Mouse (Mus musculus) hindlimb bud, embryonic 11.5 days (tissue): ENCODE data around the gene Trmo.

Experiments
- DNase-seq: peaks from one replicate; pipeline ENCODE4 v3.0.0-alpha.2; 2012; ENCODE audit warnings: low read depth, low spot score; ENCODE audit errors: extremely low spot score

Gene Trmo

GRCm38 (mm10) chr4:46389013-46389611 is at the start of gene Trmo:
Trmo (minus strand) TSS chr4:46389437.
- peak; percentile 98 for DNase-seq

GRCm38 (mm10) chr4:46432339-46433036 is 43.3 kb upstream of the Trmo start:
- no peak for DNase-seq

GRCm38 (mm10) chr4:46428903-46429499 is 39.8 kb upstream of the Trmo start:
- DNase-seq: no peak

GRCm38 (mm10) chr4:46422625-46423024 is 33.4 kb upstream of the Trmo start:
- DNase-seq: no peak

GRCm38 (mm10) chr4:46418851-46419250 is 29.6 kb upstream of the Trmo start:
- no peak for DNase-seq

- DNase-seq: no peak
Measured at GRCm38 (mm10) chr4:46417491-46417890, 28.3 kb upstream of the Trmo start.

GRCm38 (mm10) chr4:46413406-46413805 is 24.2 kb upstream of the Trmo start, which contains the start of gene Hemgn:
Hemgn (minus strand) TSS chr4:46413506.
- DNase-seq: no peak

- no peak for DNase-seq
Measured at GRCm38 (mm10) chr4:46412113-46412512, 22.9 kb upstream of the Trmo start.

- no peak for DNase-seq
Measured at GRCm38 (mm10) chr4:46411489-46411888, 22.3 kb upstream of the Trmo start.

- DNase-seq: no peak
Measured at GRCm38 (mm10) chr4:46410677-46411076, 21.4 kb upstream of the Trmo start.

- DNase-seq: no peak
Measured at GRCm38 (mm10) chr4:46406966-46407703, 17.9 kb upstream of the Trmo start.

GRCm38 (mm10) chr4:46404042-46404795 is 15.0 kb upstream of the Trmo start:
- DNase-seq: no peak

- DNase-seq: no peak
Measured at GRCm38 (mm10) chr4:46398839-46399238, 9.6 kb upstream of the Trmo start.

GRCm38 (mm10) chr4:46395736-46396135 is 6.5 kb upstream of the Trmo start:
- DNase-seq: no peak

GRCm38 (mm10) chr4:46394388-46394787 is 5.2 kb upstream of the Trmo start:
- no peak for DNase-seq

- DNase-seq: peak; percentile 93
Measured at GRCm38 (mm10) chr4:46390390-46390970, 1.2 kb upstream of the Trmo start.

- peak; percentile 42 for DNase-seq
Measured at GRCm38 (mm10) chr4:46389612-46390341, 540 bp upstream of the Trmo start.

- no peak for DNase-seq
Measured at GRCm38 (mm10) chr4:46388556-46388955, 681 bp downstream of the Trmo start.

- DNase-seq: peak; percentile 72
Measured at GRCm38 (mm10) chr4:46374869-46375368, 14.3 kb downstream of the Trmo start.

GRCm38 (mm10) chr4:46374455-46374854 is 14.8 kb downstream of the Trmo start:
- no peak for DNase-seq
